ENCODE assay signal across 8 mouse cellular contexts in genomic region chr10:41295145-41295544, GRCm38 (mm10). TPM values are rescaled to one million over a fixed set of nuclear protein-coding genes. Genes with fewer than 3 reads are reported as not detected.
DNase-seq lines count a peak whose midpoint lies in the region; ATAC-seq lines count a peak whose summit lies in the region.
"Had no signal": no experiment of that assay in that cellular context is flagged by ENCODE, and none has a peak within 500 bp of the region (broad histone marks: within the 10 kb centered on the region; RNA-seq: fewer than 3 reads in every experiment).

No protein-coding gene starts in this region.

- H3K4me3 ChIP-seq in neural tube, embryonic 13.5 days = no peak overlapping the region

- intact Hi-C loops in left cerebral cortex, postnatal 10 days (cut with DNase I) = no loop called here

- peak overlapping the region; percentile 40 for H3K4me2 ChIP-seq in neural tube, embryonic 13.5 days

- 18% methylated on average over 7 of the region's 7 CpGs for WGBS in neural tube, embryonic 13.5 days

- ATAC-seq in neural tube, embryonic 13.5 days (ENCODE audit: low read depth) = peak; percentile 68

- peak overlapping the region; percentile 49 for H3K9ac ChIP-seq in neural tube, embryonic 13.5 days

- no peaks in the 10 kb centered on the region for H3K36me3 ChIP-seq in neural tube, embryonic 13.5 days

- H3K27me3 ChIP-seq in neural tube, embryonic 13.5 days = no peaks in the 10 kb centered on the region

- no peak overlapping the region for H3K27ac ChIP-seq in neural tube, embryonic 13.5 days (replicated peaks)
- H3K27ac ChIP-seq: kidney, postnatal 0 days had no signal

- DNase-seq in layer of hippocampus, adult 11-12 months (ENCODE audit: low spot score) = peak; percentile 23
- DNase-seq in layer of hippocampus, postnatal 36 days = no peak
- peak; percentile 70 for DNase-seq in cerebellum, postnatal 10 days
- DNase-seq in kidney, postnatal 25 days = peak; percentile 38 to 57
- DNase-seq in left cerebral cortex, postnatal 10 days (ENCODE audit: extremely low spot score in 1 of 2, low spot score in 2 of 2) = no peak
- DNase-seq in left cerebral cortex, adult 11 months (ENCODE audit: low spot score) = no peak

- H3K9me3 ChIP-seq in neural tube, embryonic 13.5 days = no peaks in the 10 kb centered on the region

- H3K4me1 ChIP-seq in neural tube, embryonic 13.5 days (replicated peaks) = peaks cover 32% of the 10 kb centered on the region

RNA-seq across cellular contexts. Expression of gene Fig4, which starts 7.9 kb away (rescaled TPM):
- 10 to 100 TPM; 30.7 to 34.5 TPM for total RNA-seq in layer of hippocampus, postnatal 36 days (2021)
- polyA plus RNA-seq in neural tube, embryonic 13.5 days (2015; fragmentation: Nextera tagmentation; extraction: Ambion mirVana) = 30.7 and 30.9 TPM in 2 replicates
- total RNA-seq in left cerebral cortex, postnatal 10 days (2021) = 10 to 100 TPM; 35.0 to 37.0 TPM

RNA-seq across cellular contexts. Expression of gene Ak9, which starts 8.6 kb away (rescaled TPM):
- under 1 TPM; 0.15 to 0.25 TPM for total RNA-seq in layer of hippocampus, postnatal 36 days (2021)
- polyA plus RNA-seq in neural tube, embryonic 13.5 days (2015; fragmentation: Nextera tagmentation; extraction: Ambion mirVana) = 0.10 and 0.17 TPM in 2 replicates
- under 1 TPM; 0.10 to 0.13 TPM for total RNA-seq in left cerebral cortex, postnatal 10 days (2021)

Comparison
In these comparisons a context has a peak if more than half of its experiments do, and no peak if none do; other contexts are left out.
1. DNase-seq: peak in layer of hippocampus, adult 11-12 months (single experiment), cerebellum, postnatal 10 days (2 of 2) and kidney, postnatal 25 days (2 of 2); none in layer of hippocampus, postnatal 36 days (0 of 2), left cerebral cortex, postnatal 10 days (0 of 2) and left cerebral cortex, adult 11 months (single experiment).